Mouse (Mus musculus) liver, embryonic 14.5 days (tissue): Measurements from ENCODE around the gene Egfl7. TPM values are rescaled to one million over a fixed set of nuclear protein-coding genes. Genes with fewer than 3 reads are reported as not detected.

Source experiments
- ATAC-seq: fragments of 200-750 bp; cut with Nextera tagmentation; 2 replicates; pipeline ENCODE4 v1.8.0; 2017; ENCODE audit warnings: moderate number of reproducible peaks, mild to moderate bottlenecking, moderate library complexity; ENCODE audit not compliant: insufficient read depth
- DNase-seq, 3 experiments: peaks; one replicate each; pipeline ENCODE4 v3.0.0-alpha.2; 2012 to 2013; ENCODE audit warnings: low read depth in 3 of 3, low spot score in 3 of 3
- H3K27ac ChIP-seq: fragments of 300-500 bp; sonication (generic); 2 replicates; pipeline ENCODE4 v1.5.1; 2014; ENCODE audit warnings: moderate library complexity, mild to moderate bottlenecking, control low read depth, inconsistent platforms
- H3K27me3 ChIP-seq: fragments of 300-500 bp; sonication (generic); 2 replicates; pipeline ENCODE4 v1.6.1; 2014; ENCODE audit warnings: mild to moderate bottlenecking, low read length, moderate library complexity; ENCODE audit not compliant: control insufficient read depth, insufficient read depth
- H3K36me3 ChIP-seq: fragments of 300-500 bp; sonication (generic); replicated peaks from 2 replicates; pipeline ENCODE4 v1.6.1; 2014; ENCODE audit warnings: low read depth; ENCODE audit not compliant: control insufficient read depth, insufficient read depth
- H3K4me1 ChIP-seq, 2 experiments: fragments of 200-500 bp in 1 of 2; fragments of 300-500 bp in 1 of 2; sonication (generic) in 1 of 2; replicated peaks; 2 replicates each; pipeline ENCODE4 v1.6.1; 2012 to 2014; ENCODE audit warnings: antibody characterized with exemption in 1 of 2, inconsistent platforms in 1 of 2, low read length in 1 of 2; ENCODE audit not compliant: control insufficient read depth in 2 of 2, insufficient read depth in 2 of 2
- H3K4me2 ChIP-seq: fragments of 300-500 bp; sonication (generic); 2 replicates; pipeline ENCODE4 v1.6.1; 2014; ENCODE audit warnings: low read depth, mild to moderate bottlenecking, control low read depth, moderate library complexity
- H3K4me3 ChIP-seq, 2 experiments: fragments of 200-500 bp in 1 of 2; fragments of 300-500 bp in 1 of 2; sonication (generic) in 1 of 2; 2 replicates each; pipeline ENCODE4 v1.5.1; 2012 to 2014; ENCODE audit warnings: low read depth in 2 of 2, low read length in 2 of 2, mild to moderate bottlenecking in 2 of 2, control low read depth in 1 of 2, inconsistent platforms in 1 of 2, moderate library complexity in 1 of 2; ENCODE audit not compliant: insufficient read depth in 1 of 2
- H3K9ac ChIP-seq: fragments of 300-500 bp; sonication (generic); replicated peaks from 2 replicates; pipeline ENCODE4 v1.6.1; 2014; ENCODE audit warnings: mild to moderate bottlenecking, control low read depth, moderate library complexity
- H3K9me3 ChIP-seq: fragments of 300-500 bp; sonication (generic); 2 replicates; pipeline ENCODE4 v1.6.1; 2016; ENCODE audit warnings: low read length, mixed read lengths; ENCODE audit not compliant: control insufficient read depth
- CTCF ChIP-seq: IDR thresholded peaks from 2 replicates; pipeline ENCODE4 v1.5.1; 2016; ENCODE audit warnings: antibody characterized with exemption, low read depth, control low read depth
- EP300 ChIP-seq: IDR thresholded peaks from 2 replicates; pipeline ENCODE4 v1.6.1; 2016; ENCODE audit warnings: antibody characterized with exemption, low read depth
- WGBS: fragments of 180-500 bp; shearing (Covaris S2); extraction: QIAGEN DNeasy Blood & Tissue Kit; methylation state at CpG from one replicate; pipeline ENCODE4 v1.1.7; 2014; ENCODE audit not compliant: insufficient replicate concordance; 5-methylcytosine and 5-hydroxymethylcytosine counted together
- polyA plus RNA-seq, 2 experiments: library from polyadenylated mRNA; depleted of rRNA in 1 of 2; stranded (reverse) in 1 of 2; unstranded in 1 of 2; fragments of >200 nt; fragmentation: Nextera tagmentation in 1 of 2; extraction: Ambion mirVana in 1 of 2; gene quantifications; 2 replicates each; pipeline versions ENCODE4 v1.2.1 to v1.2.3; 2012 to 2014

Gene Egfl7
- polyA plus RNA-seq, 2 experiments, result 47.6 to 68.0 TPM

GRCm38 (mm10) chr2:26600664-26601063 lies 20.9 kb downstream of the Egfl7 start:
- ATAC-seq, result peak; percentile 48; the same call in 1 of the 2 replicates
- no peak overlapping the region for H3K9ac ChIP-seq
- peaks cover 7% of the 10 kb centered on the region for H3K27me3 ChIP-seq
- H3K4me1 ChIP-seq, result peaks cover 0 to 17% of the 10 kb centered on the region in 2 experiments; a peak in 2 of 4 replicates
- no peak overlapping the region for H3K27ac ChIP-seq
- 64% methylated on average over 2 of the region's 2 CpGs for WGBS
- H3K4me3 ChIP-seq, result no peak overlapping the region
- TF ChIP-seq EP300, result no peak
- TF ChIP-seq CTCF, result no peak
- H3K36me3 ChIP-seq, result no peaks in the 10 kb centered on the region
- H3K4me2 ChIP-seq, result no peak overlapping the region
- no peak for DNase-seq
- no peaks in the 10 kb centered on the region for H3K9me3 ChIP-seq

GRCm38 (mm10) chr2:26601595-26601994 lies 21.8 kb downstream of the Egfl7 start:
- TF ChIP-seq EP300, result no peak
- no peak for TF ChIP-seq CTCF
- no peak overlapping the region for H3K9ac ChIP-seq
- H3K9me3 ChIP-seq, result no peaks in the 10 kb centered on the region
- peaks cover 7% of the 10 kb centered on the region for H3K27me3 ChIP-seq
- H3K27ac ChIP-seq, result no peak overlapping the region
- no peak overlapping the region for H3K4me3 ChIP-seq
- DNase-seq, result no peak
- H3K36me3 ChIP-seq, result no peaks in the 10 kb centered on the region
- peaks cover 0 to 17% of the 10 kb centered on the region in 2 experiments; a peak in 2 of 4 replicates for H3K4me1 ChIP-seq
- no peak for ATAC-seq
- 66% methylated on average over 1 of the region's 1 CpGs for WGBS
- no peak overlapping the region for H3K4me2 ChIP-seq

- Histone ChIP-seq H3K27ac (no peak overlapping the region), H3K4me1 (peaks cover 0 to 17% of the 10 kb centered on the region in 2 experiments; a peak in 2 of 4 replicates), H3K4me2 (peak overlapping the region; percentile 58), H3K9me3 (no peaks in the 10 kb centered on the region), H3K4me3 (peak overlapping the region; percentile 54 to 64; a peak in 3 of 4 replicates), H3K9ac (no peak overlapping the region), H3K36me3 (no peaks in the 10 kb centered on the region), H3K27me3 (peaks cover 7% of the 10 kb centered on the region)
- ATAC-seq (no peak), DNase-seq (no peak)
- 55% methylated on average over 5 of the region's 5 CpGs for WGBS
- TF ChIP-seq CTCF (no peak), EP300 (no peak)
Observed at GRCm38 (mm10) chr2:26602631-26603030, 22.8 kb downstream of the Egfl7 start.

GRCm38 (mm10) chr2:26603159-26603558 lies 23.3 kb downstream of the Egfl7 start:
- ATAC-seq (no peak), DNase-seq (no peak)
- TF ChIP-seq EP300 (no peak), CTCF (no peak)
- H3K36me3 ChIP-seq, result no peaks in the 10 kb centered on the region
- H3K27me3 ChIP-seq, result peaks cover 7% of the 10 kb centered on the region
- H3K9ac ChIP-seq, result peak overlapping the region; percentile 14
- H3K4me1 ChIP-seq, result peaks cover 0 to 17% of the 10 kb centered on the region in 2 experiments; a peak in 2 of 4 replicates
- no peak overlapping the region for H3K27ac ChIP-seq
- H3K9me3 ChIP-seq, result no peaks in the 10 kb centered on the region
- WGBS, result 5% methylated on average over 6 of the region's 6 CpGs
- H3K4me3 ChIP-seq, result peak overlapping the region; percentile 54 to 64
- H3K4me2 ChIP-seq, result peak overlapping the region; percentile 58

GRCm38 (mm10) chr2:26603720-26604671 lies 24.2 kb downstream of the Egfl7 start, which contains the start of gene Agpat2:
Gene Agpat2 (minus strand): TSS chr2:26604417.
- ATAC-seq (peak; percentile 73), DNase-seq (no peak)
- Histone ChIP-seq H3K27me3 (peaks cover 7% of the 10 kb centered on the region), H3K9ac (peak within 1 kb of the TSS; percentile 14), H3K4me3 (peak within 1 kb of the TSS; percentile 54 to 64), H3K4me2 (peak within 1 kb of the TSS; percentile 58), H3K27ac (no peak within 1 kb of the TSS), H3K36me3 (no peaks in the 10 kb centered on the region), H3K4me1 (peaks cover 0 to 13% of the 10 kb centered on the region in 2 experiments; a peak in 2 of 4 replicates), H3K9me3 (no peaks in the 10 kb centered on the region)
- TF ChIP-seq CTCF, result peak; percentile 49
- TF ChIP-seq EP300, result no peak
- under 1% methylated on average over 93 of the region's 103 CpGs for WGBS
